Mouse (Mus musculus): ENCODE data around the gene Kcnh2. TPM values are rescaled to one million over a fixed set of nuclear protein-coding genes. Genes with fewer than 3 reads are reported as not detected.

Kcnh2 gene
- total and polyA plus RNA-seq, 3 experiments, result 1.8 to 6.8 TPM; not detected in 1

DNA sequence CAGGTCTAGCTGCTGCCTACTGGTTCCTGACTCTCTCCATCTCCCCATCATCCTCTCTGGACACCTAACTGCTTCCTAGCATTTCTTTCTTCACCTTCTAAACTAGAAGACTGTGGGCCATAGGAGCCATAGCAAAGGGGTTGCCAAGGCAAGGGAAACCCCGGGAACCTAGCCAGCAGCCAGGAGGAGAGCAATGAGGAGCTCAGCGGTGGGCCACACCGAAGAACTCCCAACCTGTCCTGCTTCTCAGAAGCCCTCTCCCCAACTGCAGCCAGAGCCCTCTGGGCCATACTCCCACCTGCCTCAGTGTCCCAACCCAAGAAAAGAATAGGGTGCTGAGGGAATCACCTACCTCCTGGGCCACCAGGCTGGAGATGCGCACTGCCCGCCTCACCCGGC lies 22.6 kb downstream of the Kcnh2 start:
- Histone ChIP-seq H3K9me3 (replicated peaks; ENCODE audit: insufficient read depth, low read length) (no peaks in the 10 kb centered on the region), H3K4me1 (ENCODE audit: control insufficient read depth in 1 of 2, insufficient read depth in 2 of 2, low read length in 2 of 2) (no peaks in the 10 kb centered on the region), H3K27me3 (ENCODE audit: control insufficient read depth in 1 of 2, insufficient read depth in 2 of 2, low read length in 2 of 2) (no peaks in the 10 kb centered on the region), H3K27ac (ENCODE audit: control insufficient read depth, low read depth, low read length) (no peak overlapping the region), H3K36me3 (ENCODE audit: control insufficient read depth in 1 of 2, insufficient read depth in 2 of 2, low read length in 2 of 2) (no peaks in the 10 kb centered on the region), H3K4me3 (ENCODE audit: control insufficient read depth in 1 of 2, insufficient read depth in 1 of 2, low read depth in 2 of 2, low read length in 2 of 2) (no peak overlapping the region), H3K79me2 (ENCODE audit: control insufficient read depth, insufficient read depth, low read length, poor library complexity) (no peaks in the 10 kb centered on the region), H3K9ac (ENCODE audit: control insufficient read depth, low read depth, low read length, poor library complexity, severe bottlenecking) (no peak overlapping the region)
- TF ChIP-seq CTCF (IDR thresholded peaks at IDR 0.05 in 2 of 3, conservative IDR thresholded peaks at IDR 0.05 in 1 of 3; ENCODE audit: control insufficient read depth in 1 of 3, insufficient read depth in 1 of 3, low read depth in 2 of 3, low read length in 3 of 3, poor library complexity in 1 of 3, severe bottlenecking in 1 of 3), result no peak
- no peak for TF ChIP-seq TAL1 (IDR thresholded peaks at IDR 0.05; ENCODE audit: low read length)
- TF ChIP-seq GATA1 (IDR thresholded peaks at IDR 0.05; ENCODE audit: low read depth, low read length), result no peak
- TF ChIP-seq MYB (IDR thresholded peaks at IDR 0.05; ENCODE audit: low read depth, low read length), result no peak
- TF ChIP-seq MYC (IDR thresholded peaks at IDR 0.05; ENCODE audit: low read depth, low read length), result no peak
- TF ChIP-seq JUND (IDR thresholded peaks at IDR 0.05; ENCODE audit: low read depth, low read length), result no peak
- TF ChIP-seq UBTF (IDR thresholded peaks at IDR 0.05; ENCODE audit: borderline replicate concordance, insufficient read depth, low read depth, low read length), result no peak
- no peak for DNase-seq (ENCODE audit: low read depth, low spot score)

DNA sequence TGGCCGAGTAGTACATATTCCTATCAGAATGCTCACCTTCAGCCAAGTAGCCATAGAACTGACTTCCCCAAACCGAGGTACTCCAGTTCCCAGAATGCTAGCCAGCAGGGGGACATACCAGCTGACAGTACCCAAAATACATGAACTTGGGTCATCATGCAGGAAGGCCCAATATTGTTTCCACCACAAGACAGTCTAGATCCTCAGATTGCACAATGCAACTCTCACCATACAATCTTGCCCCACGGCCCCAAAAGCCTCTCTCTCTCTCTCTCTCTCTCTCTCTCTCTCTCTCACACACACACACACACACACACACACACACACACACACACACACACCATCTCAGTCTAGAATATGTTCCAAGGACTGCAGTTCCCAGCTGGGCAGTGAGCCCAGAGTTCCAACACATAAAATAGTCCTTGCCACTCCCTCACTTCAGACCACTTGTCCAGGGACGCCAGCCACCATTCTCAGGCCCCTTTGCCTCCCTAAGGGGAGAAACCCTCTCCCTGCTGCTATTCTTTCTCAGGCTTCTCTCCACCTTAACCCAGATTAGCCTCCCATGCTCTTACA lies 24.5 kb downstream of the Kcnh2 start:
- no peak overlapping the region for H3K4me3 ChIP-seq (ENCODE audit: control insufficient read depth in 1 of 2, insufficient read depth in 1 of 2, low read depth in 2 of 2, low read length in 2 of 2)
- H3K9ac ChIP-seq (ENCODE audit: control insufficient read depth, low read depth, low read length, poor library complexity, severe bottlenecking), result no peak overlapping the region
- H3K4me1 ChIP-seq (ENCODE audit: control insufficient read depth in 1 of 2, insufficient read depth in 2 of 2, low read length in 2 of 2), result no peaks in the 10 kb centered on the region
- no peaks in the 10 kb centered on the region for H3K36me3 ChIP-seq (ENCODE audit: control insufficient read depth in 1 of 2, insufficient read depth in 2 of 2, low read length in 2 of 2)
- H3K79me2 ChIP-seq (ENCODE audit: control insufficient read depth, insufficient read depth, low read length, poor library complexity), result no peaks in the 10 kb centered on the region
- H3K27me3 ChIP-seq (ENCODE audit: control insufficient read depth in 1 of 2, insufficient read depth in 2 of 2, low read length in 2 of 2), result no peaks in the 10 kb centered on the region
- TF ChIP-seq POLR2A (IDR thresholded peaks at IDR 0.05; ENCODE audit: control insufficient read depth in 1 of 2, insufficient read depth in 1 of 2, low read depth in 1 of 2, low read length in 2 of 2, poor library complexity in 1 of 2) (no peak), MXI1 (IDR thresholded peaks at IDR 0.05; ENCODE audit: low read depth, low read length) (no peak), CHD1 (IDR thresholded peaks at IDR 0.05; ENCODE audit: low read depth, low read length) (no peak), ZMIZ1 (IDR thresholded peaks at IDR 0.05; ENCODE audit: low read depth, low read length) (no peak), BHLHE40 (IDR thresholded peaks at IDR 0.05; ENCODE audit: borderline replicate concordance, low read depth, low read length) (no peak), UBTF (IDR thresholded peaks at IDR 0.05; ENCODE audit: borderline replicate concordance, insufficient read depth, low read depth, low read length) (no peak), NELFE (IDR thresholded peaks at IDR 0.05; ENCODE audit: low read depth, low read length) (no peak), ZC3H11A (IDR thresholded peaks at IDR 0.05; ENCODE audit: low read depth, low read length) (no peak), POLR2AphosphoS5 (IDR thresholded peaks at IDR 0.05; ENCODE audit: borderline replicate concordance, low read depth, low read length) (no peak), TCF12 (IDR thresholded peaks at IDR 0.05; ENCODE audit: low read depth, low read length) (no peak)
- no peak for DNase-seq (ENCODE audit: low read depth, low spot score)
- H3K27ac ChIP-seq (ENCODE audit: control insufficient read depth, low read depth, low read length), result no peak overlapping the region
- no peaks in the 10 kb centered on the region for H3K9me3 ChIP-seq (replicated peaks; ENCODE audit: insufficient read depth, low read length)
